Mouse (Mus musculus) thymus, adult 2 months (tissue): ENCODE measurements around the gene Fbll1.

Source experiments
- CTCF ChIP-seq: fragments of 200-500 bp; IDR thresholded peaks from 2 replicates; pipeline ENCODE4 v1.5.1; 2012; ENCODE audit warnings: mild to moderate bottlenecking, control low read depth, low read length, moderate library complexity, borderline replicate concordance; ENCODE audit not compliant: control insufficient read depth, poor library complexity, insufficient read depth; ENCODE audit errors: extremely low read depth
- POLR2A ChIP-seq: fragments of 200-500 bp; IDR thresholded peaks from 2 replicates; pipeline ENCODE4 v1.6.1; 2012; ENCODE audit warnings: mild to moderate bottlenecking, low read length, control low read depth, moderate library complexity; ENCODE audit not compliant: control insufficient read depth, poor library complexity, insufficient read depth; ENCODE audit errors: extremely low read depth

GRCm38 (mm10) chr11:35754906-35755418 lies 43.7 kb downstream of the Fbll1 start:
- no peak for TF ChIP-seq CTCF
- no peak for TF ChIP-seq POLR2A
